Mouse (Mus musculus): Measurements from ENCODE around the gene Jmjd7.
A peak's percentile ranks its signal among the peaks of the same experiment; 100 is the strongest.

The Jmjd7 gene

DNA sequence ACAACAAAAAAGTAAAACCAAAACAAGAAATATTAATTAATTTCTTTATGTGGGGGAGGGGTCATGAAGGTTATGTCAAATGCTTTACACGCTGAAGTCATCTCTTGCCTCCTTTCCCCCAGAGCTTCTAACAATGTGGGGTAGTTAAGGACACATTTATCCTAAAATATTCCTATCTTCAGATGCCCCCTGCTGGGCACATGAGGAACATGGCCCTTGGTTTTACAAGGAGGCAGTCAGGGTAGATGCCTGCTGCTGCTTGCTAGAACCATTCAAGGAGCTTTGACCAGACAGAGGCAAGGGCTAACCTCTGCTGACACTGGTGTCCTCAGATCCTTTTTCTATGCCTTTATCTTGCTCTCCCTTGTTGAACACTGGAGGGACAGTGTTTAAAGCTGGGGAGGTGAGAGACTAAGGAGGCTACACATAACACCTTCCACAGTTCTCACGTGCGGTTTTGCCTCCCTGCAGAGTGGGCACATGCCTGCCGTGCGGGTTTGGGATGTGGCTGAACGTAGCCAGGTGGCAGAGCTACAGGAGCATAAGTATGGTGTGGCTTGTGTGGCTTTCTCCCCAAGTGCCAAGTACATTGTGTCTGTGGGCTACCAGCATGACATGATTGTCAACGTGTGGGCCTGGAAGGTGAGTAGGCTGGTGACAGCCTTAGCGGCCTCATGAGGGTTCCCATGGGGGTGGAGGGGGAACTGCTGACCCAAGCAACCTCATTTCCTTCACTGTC lies 15.7 kb upstream of the Jmjd7 start:
- no peak for DNase-seq (ENCODE audit: low spot score)

DNA sequence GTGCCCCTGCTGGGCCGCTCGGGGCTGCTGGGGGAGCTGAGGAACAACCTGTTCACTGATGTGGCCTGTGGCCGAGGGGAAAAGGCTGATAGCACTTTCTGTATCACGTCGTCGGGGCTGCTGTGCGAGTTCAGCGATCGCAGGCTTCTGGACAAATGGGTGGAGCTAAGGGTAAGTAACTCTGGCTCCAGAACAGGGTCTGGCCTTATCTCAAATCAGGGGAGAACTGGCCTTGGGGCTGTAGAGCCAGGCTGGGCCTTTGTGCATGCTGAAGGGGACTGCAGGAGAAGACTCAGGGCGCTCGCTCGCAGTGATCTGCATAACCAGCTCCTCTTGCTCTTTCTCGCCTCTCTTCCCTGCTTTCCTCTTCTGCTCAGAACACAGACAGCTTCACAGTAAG lies 14.4 kb upstream of the Jmjd7 start:
- peak; percentile 77 for DNase-seq (ENCODE audit: low spot score)

GRCm38 (mm10) chr2:120013831-120014486 lies 13.3 kb upstream of the Jmjd7 start:
- DNase-seq (ENCODE audit: low spot score), result no peak

GRCm38 (mm10) chr2:120015882-120016281 lies 11.4 kb upstream of the Jmjd7 start:
- no peak for DNase-seq (ENCODE audit: low spot score)

- no peak for DNase-seq (ENCODE audit: low spot score)
Observed at GRCm38 (mm10) chr2:120017599-120017998, 9.7 kb upstream of the Jmjd7 start.

DNA sequence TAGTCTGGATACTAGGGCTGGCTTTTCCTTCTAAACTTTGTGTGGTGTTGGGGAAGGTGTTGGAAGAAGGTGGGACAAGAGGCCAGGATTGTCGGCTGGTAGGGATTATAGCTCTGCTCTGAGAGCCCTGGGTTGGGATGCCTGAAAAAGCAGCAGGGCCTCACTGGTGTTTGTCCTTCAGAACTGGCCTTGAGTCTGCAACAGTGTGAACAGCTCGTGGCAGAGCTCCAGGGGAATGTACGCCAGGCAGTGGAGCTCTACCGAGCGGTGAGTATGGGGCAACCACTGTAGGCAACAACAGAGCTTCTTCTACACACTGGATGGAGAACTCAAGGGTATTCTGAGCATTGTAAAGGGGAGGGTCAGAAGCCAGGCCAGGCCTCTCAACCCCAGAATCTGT lies 2.9 kb upstream of the Jmjd7 start:
- DNase-seq (ENCODE audit: low spot score), result peak; percentile 87

DNA sequence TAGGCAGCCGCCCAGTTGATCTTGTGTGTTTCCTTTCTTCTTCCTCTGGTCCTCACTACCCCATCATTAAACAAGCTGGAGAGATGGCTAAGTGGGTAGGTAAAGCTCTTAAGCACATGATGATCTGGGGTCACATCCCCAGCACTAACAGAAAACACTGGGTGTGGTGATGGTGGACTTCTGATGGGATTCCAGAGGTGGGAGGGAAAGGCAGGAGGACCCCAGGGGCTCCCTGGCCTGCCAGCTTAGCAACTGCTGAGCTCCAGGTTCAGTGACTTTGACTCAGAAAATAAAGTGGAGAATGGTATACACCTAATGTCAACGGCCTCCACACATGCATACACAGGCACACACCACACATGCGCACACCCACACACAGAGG lies 658 bp downstream of the Jmjd7 start:
- no peak for DNase-seq (ENCODE audit: low spot score)

- no peak for DNase-seq (ENCODE audit: low spot score)
Observed at GRCm38 (mm10) chr2:120030380-120030779, 3.1 kb downstream of the Jmjd7 start.

DNA sequence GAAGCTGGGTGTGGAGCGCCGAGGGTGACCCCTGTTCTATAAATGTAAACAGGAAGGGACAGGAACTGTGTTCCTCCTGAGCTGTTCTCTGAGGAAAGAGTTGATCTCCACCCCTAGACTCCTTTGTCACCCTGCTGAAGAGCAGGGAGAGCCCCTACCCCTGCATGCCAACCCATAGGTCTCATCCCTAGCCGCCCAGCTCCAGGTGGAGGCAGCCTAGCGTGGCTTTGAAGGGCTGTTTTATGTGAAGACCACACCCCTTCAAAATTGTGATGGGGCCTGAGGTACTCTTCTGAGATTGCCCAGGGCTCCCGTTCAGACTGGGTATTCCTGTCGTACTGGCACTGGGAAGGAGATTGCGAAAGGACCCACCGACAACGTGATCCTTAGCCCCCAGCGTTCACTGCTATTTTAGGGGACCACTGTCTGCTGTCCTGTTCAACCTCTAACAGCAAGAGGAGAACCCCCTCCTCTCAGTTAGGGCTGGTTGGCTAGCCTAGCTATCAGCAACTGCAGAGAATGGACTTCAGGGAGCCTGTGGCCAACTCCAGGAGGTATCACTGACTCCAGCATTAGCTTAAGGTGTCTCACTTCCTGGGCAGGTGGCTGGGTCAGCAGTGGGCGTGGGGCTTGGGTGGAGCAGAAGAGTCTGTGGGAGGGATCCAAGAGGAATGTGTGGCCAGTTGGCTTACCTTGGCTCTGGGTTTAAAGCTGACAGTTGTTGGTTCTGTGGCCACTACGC lies 5.6 kb downstream of the Jmjd7 start, which contains the start of gene Pla2g4b:
Gene Pla2g4b (plus strand): TSS at position 692 of the 742 bp plus-strand sequence.
- no peak for DNase-seq (ENCODE audit: low spot score)

DNA sequence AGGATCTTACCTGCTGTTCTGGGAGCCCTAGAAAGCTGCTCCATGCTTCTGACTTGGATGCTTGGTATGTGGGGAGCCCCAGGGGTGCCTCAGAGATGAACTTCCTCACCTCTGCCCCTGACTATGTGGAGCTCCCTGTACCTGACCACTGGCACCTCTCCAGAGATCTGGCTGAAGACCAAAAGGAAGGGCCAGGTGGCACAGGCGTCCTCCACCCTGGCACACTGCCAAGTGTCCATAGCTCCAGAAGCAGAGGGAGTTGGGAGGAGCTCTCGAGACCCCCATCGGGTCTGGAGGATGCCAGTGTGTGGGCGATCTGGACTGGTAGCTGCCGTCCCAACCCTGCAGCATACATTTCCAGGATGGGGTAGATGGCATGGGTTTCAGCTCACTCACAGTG lies 6.4 kb downstream of the Jmjd7 start:
- DNase-seq (ENCODE audit: low spot score), result no peak

- no peak for DNase-seq (ENCODE audit: low spot score)
Observed at GRCm38 (mm10) chr2:120037744-120038143, 10.5 kb downstream of the Jmjd7 start.

- DNase-seq (ENCODE audit: low spot score), result no peak
Observed at GRCm38 (mm10) chr2:120040991-120041390, 13.7 kb downstream of the Jmjd7 start.

DNA sequence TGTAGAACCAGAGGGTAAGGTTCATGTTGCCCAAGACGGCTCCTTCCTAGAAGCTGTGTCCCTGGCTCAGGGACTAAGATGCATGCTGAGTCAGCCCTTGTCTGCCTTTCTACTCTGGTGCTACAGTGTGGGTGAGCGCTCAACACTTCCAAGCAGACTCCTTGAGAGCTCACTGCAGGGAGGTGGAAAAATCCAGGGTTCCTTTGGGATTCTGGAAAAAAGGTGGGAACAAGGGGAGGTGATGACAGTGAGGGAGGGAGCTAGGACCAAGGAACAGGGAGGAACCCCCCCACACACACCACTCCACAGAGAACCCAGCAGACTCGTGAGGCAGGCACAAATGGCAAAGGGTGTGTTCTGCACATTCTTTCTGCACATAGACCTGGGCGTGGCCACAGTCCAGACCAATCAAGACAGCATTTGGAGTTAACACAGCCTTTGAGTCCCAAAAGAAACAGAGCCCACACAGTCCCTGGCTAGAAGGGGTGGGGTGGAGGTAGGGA lies 16.9 kb downstream of the Jmjd7 start:
- DNase-seq (ENCODE audit: low spot score), result peak; percentile 59

DNA sequence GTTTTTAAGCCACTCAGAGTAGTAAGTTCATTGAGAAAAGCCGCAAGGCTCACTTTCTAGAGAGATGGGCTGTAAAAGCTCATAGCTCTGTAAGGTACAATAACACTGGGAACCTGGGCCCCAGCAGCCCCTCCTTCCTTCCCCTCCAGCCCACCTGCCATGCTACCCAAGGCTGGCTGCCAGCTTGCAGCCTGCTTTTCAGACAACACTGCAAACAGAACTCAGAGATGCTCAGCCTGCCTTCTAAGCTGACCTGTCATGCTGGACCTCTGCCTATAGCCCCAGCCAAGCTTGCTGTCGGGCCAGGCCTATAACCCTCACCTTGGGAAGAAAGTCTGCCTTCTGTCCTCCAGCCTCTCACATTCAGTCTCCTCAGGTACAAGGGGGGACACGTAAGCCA lies 17.4 kb downstream of the Jmjd7 start:
- DNase-seq (ENCODE audit: low spot score), result no peak

DNA sequence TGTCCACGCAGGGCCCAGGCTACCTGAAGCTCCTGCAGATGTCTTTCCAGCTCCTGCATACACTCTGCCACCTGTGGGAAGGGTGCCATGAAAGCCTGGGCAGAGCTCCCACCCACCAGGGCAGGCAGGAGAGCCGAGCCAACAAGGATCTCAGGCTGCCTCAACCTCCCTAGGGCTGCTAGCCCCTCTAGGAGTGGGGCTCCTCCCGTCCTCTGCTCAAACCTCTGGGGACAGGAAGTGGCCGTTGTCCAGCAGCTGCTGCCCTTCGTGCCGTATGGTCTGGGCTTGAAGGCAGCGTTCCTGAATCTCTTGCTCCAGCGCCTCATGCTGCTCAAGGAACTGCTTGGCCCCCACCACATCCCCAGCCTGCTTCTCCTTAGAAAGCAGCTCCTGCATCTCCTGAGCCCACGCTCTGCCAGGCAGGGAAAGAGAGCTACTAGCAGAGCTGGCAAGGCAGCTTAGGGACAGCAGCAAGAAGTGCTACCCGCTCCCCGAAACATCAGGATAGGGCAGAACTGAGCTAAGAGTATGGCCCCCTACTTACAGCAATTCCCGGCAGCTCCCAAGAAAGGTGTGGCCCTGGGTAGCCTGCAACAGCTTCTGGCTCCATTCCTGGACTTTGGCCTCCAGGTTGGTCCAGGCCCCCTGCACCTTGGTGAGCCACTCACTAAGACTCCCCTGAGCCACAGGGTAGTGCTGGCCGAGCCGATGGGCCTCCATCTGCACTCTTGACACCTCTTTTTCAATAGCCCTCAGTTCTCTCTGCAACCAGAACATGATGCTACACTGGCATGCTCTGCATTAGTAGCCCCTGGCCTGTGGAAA lies 19.4 kb downstream of the Jmjd7 start:
- DNase-seq (ENCODE audit: low spot score), result no peak

- DNase-seq (ENCODE audit: low spot score), result no peak
Observed at GRCm38 (mm10) chr2:120048173-120048572, 20.9 kb downstream of the Jmjd7 start.

GRCm38 (mm10) chr2:120049632-120050274 lies 22.5 kb downstream of the Jmjd7 start:
- DNase-seq (ENCODE audit: low spot score), result no peak

DNA sequence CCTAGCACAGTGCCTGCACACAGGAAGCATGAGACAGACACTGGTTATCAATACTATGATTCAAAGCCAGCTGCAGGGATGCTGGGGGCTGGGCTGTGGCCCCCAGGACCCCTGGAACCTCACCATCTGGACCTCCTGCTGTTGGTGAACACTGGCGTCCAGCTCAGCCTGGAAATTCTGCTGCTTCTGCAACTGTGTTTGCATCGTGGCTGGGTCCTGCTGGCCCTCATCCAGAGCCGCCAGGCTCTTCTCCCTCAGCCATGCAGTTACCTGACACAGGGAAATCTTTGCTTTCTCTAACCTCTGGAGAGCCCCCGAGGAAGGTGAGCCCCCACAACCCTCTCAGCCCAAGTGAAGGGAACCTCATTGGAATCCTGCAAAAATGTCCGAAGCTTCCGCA lies 24.1 kb downstream of the Jmjd7 start:
- no peak for DNase-seq (ENCODE audit: low spot score)

GRCm38 (mm10) chr2:120054771-120055552 lies 27.7 kb downstream of the Jmjd7 start:
- DNase-seq (ENCODE audit: low spot score), result peak; percentile 81

DNA sequence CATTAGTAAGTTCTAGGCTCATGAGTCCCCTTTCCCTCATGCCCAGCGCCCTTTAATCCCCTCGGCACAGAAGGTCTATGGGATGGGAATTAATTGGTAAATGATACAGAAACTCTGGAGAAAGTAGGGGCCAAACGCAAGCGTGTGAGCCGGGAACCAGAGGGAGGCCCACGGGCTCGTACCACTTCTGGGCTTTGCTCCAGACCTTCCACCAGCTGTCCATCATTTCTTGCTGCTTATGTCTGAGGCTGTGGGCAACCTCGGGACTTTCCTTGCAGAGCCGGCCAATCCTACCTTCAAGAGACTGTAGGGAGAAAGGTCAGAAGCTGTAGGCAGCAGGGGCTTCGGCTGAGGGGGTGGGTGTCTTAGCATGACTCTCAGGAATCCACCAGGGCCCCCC lies 28.6 kb downstream of the Jmjd7 start:
- no peak for DNase-seq (ENCODE audit: low spot score)

GRCm38 (mm10) chr2:120058818-120059217 lies 31.5 kb downstream of the Jmjd7 start:
- DNase-seq (ENCODE audit: low spot score), result no peak
